Mouse (Mus musculus) 416B (cell line): ENCODE results near the gene Gm20388.
A peak's percentile ranks its signal among the peaks of the same experiment; 100 is the strongest.
"Not testable (repeated sequence)": the region's sequence is repeated elsewhere in the genome, so short reads cannot be mapped to it uniquely, and the experiment has no call there.

ENCODE experiments used
- DNase-seq: peaks from one replicate; pipeline ENCODE4 v3.0.0; 2011; ENCODE audit warnings: low read depth

Gene Gm20388

GRCm38 (mm10) chr8:121570801-121571200 is 1660.2 kb downstream of the Gm20388 start:
- DNase-seq = peak; percentile 74

DNA sequence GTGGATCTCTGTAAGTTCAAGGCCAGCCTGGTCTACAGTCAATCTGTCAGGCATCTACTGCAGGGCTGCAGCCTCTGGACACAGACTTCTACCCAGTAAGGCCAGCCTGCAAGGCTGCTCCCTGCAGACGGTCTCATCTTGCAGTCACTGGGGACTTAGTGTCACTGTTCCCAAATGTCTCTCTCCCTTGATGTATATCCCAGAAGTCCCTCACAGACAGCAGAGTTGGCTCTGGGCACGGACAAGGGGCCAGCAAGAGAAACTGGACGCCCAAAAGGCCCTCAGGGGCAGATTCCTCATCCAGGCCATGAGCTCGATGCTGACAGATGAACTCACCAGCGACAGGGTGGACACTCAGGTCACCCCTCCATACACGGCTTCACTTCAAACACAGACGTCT is 1661.5 kb downstream of the Gm20388 start:
- no peak for DNase-seq

- peak; percentile 96 for DNase-seq
Measured at GRCm38 (mm10) chr8:121573275-121573674, 1662.6 kb downstream of the Gm20388 start.

DNA sequence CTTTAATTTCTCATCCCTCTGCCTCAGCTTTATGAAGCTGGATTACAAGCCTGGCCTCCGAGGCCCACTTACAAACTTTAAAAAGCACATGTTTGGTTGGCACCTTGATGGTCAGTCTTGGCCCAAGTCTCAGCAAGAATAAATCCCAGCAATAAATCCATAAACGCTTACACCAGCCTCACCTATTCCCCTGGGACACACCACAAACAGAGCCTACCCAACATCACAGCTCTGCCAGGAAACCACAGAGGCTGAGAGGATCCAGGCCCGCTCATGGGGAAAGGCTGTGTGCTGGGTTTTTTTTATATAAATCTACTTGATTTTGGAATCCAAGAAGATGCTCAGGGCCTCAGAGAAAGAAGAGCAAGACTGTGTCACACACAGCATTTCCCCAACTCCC is 1665.0 kb downstream of the Gm20388 start:
- no peak for DNase-seq

GRCm38 (mm10) chr8:121577751-121578675 is 1667.4 kb downstream of the Gm20388 start:
- peak; percentile 50 for DNase-seq

DNA sequence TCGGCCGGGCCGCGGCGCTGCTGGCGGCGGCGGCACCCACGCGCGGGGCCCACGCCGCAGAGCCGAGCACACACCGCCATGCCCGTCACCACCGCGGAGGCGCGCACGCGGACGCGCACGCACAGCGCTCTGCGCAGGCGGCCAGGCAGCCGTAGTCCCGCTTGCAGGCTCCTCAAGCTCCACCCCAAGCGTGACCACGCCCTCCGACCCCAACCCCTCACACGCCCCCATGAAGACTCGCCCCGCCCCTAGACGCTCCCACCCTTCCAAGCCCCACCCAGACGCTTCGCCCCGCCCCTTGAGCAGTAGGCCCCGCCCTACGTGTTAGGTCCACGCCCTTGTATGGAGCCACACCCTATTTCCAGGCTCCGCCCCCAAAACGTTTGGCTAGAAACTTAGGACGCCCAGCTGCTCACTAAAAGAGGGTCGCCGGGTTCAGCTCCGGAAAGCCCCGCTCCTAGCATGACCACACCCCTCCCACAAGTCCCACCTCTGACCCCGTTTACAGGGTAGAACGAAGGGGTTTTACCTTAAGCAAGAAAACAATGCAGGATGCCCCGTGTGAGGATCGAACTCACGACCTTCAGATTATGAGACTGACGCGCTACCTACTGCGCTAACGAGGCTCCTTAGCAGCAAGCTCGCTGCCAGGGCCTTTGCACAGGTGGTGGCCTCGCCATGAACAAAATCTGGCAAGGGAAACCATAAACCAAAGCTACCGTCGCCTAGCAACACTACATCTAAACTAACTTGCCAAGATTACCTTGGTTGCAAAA is 1668.2 kb downstream of the Gm20388 start, which contains the start of gene Fbxo31:
TSS of gene Fbxo31 (minus strand) at position 131 of the 776 bp plus-strand sequence.
- peak; percentile 99 for DNase-seq

DNA sequence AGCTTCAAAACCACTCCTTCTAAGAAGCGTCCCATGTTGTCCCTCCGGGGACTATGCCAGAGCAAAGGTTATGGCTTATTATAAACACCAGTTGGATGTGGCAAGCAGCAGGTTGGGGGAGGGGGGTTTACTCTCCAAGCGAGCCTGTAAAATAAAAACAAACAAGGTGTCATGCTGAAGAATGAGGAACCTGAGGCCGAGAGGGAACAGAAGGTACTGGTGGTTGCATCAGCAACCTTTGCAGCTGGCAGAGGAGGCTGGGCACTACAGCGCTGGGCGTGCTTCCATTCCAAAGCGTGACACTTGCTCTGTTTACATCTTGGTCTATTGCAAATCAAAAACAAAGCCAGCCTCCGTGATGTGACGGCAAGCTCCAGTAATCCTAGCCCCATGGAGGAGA is 1669.8 kb downstream of the Gm20388 start:
- DNase-seq = no peak

DNA sequence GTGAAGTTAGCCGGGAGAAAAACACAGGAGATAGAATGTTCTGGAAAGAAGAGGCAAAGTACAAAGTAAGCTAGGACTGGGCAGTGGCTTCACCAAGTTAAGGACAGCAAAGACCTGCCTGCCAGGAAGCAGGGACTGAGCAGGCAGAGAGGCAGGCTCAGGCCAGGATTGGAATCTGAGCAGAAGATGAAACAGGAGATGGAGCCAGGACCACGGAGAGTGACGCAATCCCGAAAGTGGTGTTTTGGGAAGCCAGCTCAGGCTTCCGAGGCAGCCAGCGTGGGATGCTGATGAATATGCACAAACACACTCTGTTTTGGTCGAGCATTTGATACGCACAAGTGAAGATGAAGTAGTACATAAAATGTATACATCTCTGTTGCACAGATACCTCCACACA is 1673.0 kb downstream of the Gm20388 start:
- DNase-seq = no peak

DNA sequence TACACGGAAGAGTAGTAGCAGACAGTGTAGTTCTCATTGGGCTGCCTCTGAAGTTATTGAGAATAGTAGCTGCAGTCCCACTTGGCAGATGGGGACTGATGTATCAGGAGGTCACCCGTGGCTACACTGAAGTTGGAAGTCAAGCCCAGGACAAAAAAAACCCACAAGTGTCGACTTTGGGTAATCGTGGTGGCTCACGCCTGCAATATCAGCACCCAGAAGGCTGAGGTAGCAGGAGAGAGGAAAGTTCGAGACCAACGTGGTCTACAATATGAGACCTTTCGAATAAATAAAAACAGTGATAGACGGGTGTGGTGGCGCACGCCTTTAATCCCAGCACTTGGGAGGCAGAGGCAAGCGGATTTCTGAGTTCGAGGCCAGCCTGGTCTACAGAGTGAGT is 1674.1 kb downstream of the Gm20388 start:
- peak; percentile 44 for DNase-seq

DNA sequence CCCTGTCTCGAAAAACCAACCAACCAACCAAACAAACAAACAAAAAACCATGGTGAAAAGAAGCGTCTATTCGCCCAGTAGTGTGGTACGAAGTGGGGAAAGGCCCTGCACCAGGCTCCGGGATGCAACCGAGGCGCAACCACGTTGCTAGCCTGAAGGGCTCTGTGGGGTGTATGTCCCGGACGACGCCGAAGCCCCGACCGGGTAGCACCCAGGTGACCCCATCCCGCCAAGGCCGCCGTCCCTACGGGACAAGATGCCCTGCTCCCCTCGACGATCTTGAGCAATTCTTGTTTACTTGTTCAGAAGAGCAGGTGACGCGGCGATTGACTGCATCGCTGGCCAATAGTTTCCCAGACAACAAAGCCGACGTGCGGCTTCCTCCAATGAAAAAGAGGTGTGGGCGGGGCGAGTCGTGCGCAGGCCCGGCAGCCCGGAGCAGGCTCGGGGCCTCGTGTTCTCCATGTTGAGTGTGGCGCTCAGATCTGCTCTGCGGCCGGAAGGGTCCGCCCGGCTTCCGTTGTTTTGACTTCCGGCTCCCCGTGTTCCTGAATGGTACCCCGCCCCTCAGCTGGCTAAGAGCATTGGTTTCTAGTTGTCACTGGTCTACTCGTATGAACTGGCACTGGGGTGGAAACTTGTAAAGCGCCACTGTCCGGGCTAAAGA is 1674.7 kb downstream of the Gm20388 start:
- peak; percentile 100 for DNase-seq

GRCm38 (mm10) chr8:121588750-121589149 is 1678.1 kb downstream of the Gm20388 start:
- no peak for DNase-seq

DNA sequence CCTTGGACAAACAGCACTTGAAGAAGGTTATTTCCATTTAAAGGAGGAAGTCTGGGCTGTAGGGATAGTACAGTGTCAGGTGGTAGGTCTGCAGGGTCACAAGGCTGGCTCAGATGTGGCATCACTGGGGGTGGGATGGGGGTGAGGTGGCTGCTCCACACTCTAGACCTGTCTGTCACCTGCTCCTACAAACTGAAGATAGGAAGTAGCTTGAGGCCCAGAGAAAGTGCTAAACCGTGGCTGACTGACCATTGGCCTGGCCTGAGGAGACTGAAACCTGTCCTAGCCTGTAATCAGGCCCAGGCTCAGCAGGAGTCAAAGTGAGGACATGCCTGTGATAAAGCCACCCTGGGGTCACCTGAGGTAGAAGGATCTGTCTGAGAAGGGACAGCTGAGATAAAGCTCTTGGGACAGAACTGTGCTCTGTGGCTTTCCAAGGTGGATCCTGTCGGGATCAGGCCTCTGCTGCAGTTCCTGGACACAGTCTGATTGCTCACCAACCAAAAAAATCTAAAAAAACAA is 1678.6 kb downstream of the Gm20388 start:
- no peak for DNase-seq

DNA sequence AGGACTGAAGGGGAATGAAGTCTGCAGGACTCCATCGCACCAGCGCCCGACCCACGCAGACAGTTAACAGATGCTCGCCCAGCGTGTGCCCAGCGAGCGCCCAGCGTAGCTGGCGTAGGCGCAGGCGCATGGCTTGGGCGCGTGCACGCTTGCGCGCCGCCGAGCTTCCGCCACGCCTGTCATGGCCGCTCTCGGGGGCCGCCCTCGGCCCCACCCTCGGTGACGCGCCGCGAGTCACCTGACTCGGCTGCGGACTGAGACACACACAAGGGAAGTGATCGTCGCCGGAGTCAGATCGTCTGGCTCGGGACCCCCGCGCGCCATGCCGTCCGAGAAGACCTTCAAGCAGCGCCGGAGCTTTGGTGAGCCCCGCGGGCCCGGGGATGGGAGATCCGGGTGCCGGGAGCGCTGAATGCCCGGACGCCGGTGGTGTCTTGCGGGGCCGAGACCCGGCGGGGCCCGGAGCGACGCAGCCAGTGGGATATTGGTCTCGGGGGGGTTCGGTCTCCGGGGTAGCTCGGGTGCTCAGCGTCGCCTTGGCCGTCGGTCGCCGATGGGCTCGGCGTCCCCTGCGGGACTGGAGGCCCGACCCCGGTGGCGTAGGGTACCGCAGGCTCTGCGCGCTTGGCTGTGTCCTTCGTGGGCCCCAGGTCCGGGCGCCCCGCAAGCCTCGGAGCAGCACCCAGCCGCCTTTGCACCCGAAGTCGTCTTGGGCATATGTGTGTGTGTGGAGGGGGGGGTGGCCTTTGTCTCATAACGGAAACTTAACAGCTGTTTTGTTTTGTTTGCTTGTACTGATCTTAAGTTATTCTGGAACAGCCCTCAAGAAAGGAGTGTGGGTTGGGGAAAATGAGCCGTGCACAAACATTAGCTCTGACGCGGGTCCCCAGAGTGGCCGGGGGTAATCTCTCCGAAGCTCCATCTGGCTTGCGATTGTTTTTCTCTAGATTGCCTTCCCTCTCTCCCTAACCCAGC is 1679.8 kb downstream of the Gm20388 start, which contains the start of gene Map1lc3b:
TSS of gene Map1lc3b (plus strand) at position 159 of the 975 bp plus-strand sequence.
- DNase-seq = peak; percentile 93

- DNase-seq = peak; percentile 86
Measured at GRCm38 (mm10) chr8:121591178-121592066, 1680.8 kb downstream of the Gm20388 start.

DNA sequence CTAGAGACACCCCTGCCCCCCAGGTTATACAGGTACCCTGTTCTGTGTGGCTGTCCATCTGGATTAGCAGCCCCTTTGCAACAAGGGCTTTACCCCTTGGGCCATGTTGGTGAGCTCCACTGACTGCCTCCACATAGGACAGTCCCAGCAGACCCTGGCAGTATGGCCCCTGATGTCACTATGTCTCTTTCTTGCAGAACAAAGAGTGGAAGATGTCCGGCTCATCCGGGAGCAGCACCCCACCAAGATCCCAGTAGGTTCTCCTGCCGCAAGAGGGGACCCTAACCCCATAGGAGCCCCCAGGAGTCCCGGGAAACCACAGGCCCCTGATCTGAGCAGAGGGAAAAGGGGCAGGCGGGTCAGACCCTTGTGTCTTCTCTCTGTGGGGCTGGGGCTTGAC is 1682.7 kb downstream of the Gm20388 start:
- no peak for DNase-seq

DNA sequence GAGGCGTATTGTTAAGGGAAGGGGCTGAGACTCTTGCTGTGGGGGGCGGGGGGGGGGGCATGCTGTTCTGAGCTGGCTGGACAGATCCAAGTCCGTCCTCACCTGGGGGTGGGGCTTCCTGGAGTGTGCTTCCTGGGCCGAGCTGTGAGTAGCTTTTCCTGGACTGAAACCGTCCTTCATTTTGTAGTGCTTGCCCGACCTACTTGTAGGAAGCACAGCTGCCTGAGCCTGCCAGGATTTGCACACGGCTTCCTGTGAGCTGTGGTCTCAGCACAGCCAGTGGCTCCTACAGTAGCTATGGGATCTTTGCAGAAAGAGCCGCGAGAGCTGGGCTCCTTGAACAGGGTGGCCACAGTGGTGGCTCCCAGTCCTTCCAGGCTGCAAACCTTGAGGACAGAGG is 1683.3 kb downstream of the Gm20388 start:
- DNase-seq = peak; percentile 64

GRCm38 (mm10) chr8:121597492-121597891 is 1686.9 kb downstream of the Gm20388 start:
- not testable (repeated sequence) for DNase-seq

DNA sequence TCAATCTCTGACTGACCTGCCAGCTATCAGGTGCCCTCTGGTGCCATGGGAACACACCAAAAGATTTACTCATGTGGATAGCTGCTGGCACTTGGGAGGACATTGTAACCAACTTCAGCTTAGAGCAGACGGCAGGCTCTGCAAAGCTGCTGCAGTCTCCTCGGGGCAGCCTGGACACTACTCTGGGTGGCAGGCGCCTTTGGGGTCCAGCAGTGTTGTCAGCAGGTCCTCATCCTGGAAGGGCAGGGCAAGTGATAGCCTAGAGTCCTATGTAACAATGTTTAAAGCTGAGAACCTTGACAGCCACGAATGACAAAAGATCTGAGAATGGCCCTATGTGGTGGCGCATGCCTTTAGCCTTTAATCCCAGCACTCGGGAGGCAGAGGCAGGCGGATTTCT is 1687.5 kb downstream of the Gm20388 start:
- DNase-seq = no peak

DNA sequence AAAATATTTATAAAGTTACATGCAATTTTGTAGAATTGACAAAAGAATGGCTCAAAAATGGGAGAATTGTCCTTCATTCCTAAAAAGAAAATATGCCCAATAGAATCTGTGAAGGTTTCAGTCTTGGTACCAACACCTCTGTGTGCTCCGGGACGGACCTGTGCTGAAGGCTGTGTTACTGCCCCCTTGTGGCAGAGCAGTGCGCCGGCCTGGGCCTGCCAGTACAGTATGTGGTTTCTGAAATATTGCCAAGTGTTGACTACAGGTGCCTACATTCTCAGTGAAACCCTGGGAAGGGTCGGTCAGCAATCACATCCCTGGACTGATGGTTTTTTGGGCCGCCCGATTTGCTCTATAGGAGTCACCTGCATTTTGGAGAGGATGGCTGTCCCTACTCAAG is 1688.3 kb downstream of the Gm20388 start:
- DNase-seq = peak; percentile 76

DNA sequence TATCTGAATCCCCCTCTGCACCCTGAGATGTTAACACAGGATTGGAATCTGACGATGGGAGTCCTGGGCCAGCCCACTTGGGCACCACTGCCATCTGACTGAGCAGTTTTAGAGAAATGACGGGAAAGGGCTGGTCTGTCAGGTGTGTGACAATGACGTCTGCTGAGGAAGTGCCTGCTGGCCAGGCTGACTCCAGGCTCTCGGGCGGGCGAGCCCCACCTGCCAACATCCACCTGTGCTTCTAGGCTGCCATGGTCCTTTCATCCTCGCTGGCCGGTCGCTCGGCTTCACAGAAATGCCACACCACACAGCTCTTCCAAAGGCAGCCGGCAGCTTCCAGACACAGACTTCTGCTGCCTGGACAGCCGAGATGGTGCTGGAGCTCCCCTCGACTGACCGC is 1689.2 kb downstream of the Gm20388 start:
- no peak for DNase-seq
